Mouse (Mus musculus): ENCODE measurements around the gene F3.

DNA sequence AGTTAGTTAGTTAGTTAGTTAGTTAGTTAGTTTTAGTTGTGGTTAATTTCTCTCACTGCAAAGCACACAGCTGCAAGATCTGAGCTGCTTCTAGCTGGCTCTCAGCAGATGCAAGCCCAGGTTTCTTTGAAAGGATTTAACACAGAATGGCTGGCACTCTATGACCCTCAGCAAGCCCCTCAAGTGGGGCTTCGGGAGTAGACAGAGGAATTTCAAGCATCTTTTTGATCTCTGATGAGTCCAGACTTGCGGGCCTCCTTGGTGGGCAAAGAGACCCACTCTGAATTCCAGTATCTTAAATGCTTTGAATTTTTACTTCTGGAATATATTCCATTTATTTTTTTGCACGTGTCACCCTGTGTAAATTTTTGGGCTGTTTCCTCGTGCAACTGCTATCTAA lies 44.4 kb upstream of the F3 start:
- TF ChIP-seq POLR2A (IDR thresholded peaks at IDR 0.05; ENCODE audit: control insufficient read depth, low read depth, low read length), result no peak
- no peak for TF ChIP-seq CTCF (IDR thresholded peaks at IDR 0.05; ENCODE audit: control insufficient read depth, insufficient read depth, insufficient replicate concordance, low read depth, low read length)

All from testis, adult 2 months (tissue).